Mouse (Mus musculus) gastrocnemius, postnatal 25 days (tissue): ENCODE results near the gene Gm45711. TPM values are rescaled to one million over a fixed set of nuclear protein-coding genes. Genes with fewer than 3 reads are reported as not detected.
"Not testable (repeated sequence)": the region's sequence is repeated elsewhere in the genome, so short reads cannot be mapped to it uniquely, and the experiment has no call there.

Experiments
- DNase-seq: peaks from one replicate; pipeline ENCODE4 v3.0.0; 2022
- total RNA-seq, 2 experiments: library from RNA; stranded (reverse); gene quantifications; 1 replicate in 1 of 2; 2 replicates in 1 of 2; pipeline ENCODE4 v1.2.3; 2021

The Gm45711 gene
- total RNA-seq, 2 experiments from 2014 or later = not detected

DNA sequence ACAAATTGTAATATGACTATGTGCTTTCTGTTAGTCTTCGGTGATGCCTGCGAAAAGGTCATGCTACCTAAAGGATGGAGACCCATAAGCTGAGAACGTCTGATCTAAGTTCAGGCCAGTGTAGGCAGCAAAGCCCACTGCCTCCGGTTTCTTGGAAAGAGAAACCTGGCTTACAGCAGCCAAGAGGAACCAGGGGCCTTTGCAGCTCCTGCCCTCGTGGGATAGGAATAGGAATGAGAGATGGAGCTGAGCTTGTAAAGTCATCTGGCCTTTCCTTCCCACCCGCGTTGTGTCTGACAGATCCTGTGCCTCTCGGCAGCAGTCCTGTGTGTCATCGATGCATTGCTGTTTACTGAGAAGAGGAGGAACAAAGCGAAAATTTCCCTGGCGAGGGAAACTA, 11.4 kb upstream of the Gm45711 start, which contains the start of gene Gm11020:
Gene Gm11020, plus strand, starts transcription at position 301 of the 400 bp plus-strand sequence.
- DNase-seq = not testable (repeated sequence)

GRCm38 (mm10) chr8:104313311-104313710, 3.4 kb upstream of the Gm45711 start:
- no peak for DNase-seq

DNA sequence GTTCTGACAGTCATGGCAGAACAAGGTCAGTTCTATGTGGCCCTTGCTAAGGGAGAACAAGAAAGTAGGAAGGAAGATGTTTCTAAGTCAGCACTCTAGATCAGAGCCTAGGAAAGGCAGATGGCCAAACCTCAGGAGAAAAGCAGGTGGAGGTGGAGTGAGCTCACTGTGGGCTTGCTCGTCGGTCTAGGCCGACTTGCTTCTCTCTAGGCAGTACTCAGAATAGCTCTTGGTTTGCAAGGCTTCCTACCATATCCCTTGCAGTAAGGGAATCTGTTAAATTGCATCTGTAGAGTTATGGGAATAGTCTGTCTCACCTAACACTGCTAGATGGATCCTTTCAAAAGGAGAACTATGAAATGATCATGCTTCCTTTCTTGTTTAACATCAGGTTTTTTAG, 2.1 kb upstream of the Gm45711 start:
- not testable (repeated sequence) for DNase-seq

DNA sequence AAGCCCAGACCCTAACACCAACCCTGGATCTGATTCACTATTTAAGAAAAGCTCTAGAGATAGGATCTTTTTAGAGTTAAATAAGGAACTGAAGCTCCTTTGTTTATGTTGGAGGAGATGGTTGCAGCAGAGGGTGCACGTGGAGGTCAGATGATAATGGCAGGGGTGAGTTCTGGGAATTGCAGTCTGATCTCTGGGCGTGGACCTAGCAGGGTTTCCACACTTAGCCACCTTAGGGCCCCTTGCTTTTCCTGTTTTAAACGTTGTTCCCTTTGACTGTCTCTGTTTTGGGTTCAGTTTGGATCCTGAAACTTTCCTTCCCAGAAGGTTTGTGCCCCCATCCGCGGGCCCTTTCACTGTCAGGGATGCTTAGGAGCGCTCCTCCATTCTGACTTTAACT, 1.5 kb downstream of the Gm45711 start:
- not testable (repeated sequence) for DNase-seq

DNA sequence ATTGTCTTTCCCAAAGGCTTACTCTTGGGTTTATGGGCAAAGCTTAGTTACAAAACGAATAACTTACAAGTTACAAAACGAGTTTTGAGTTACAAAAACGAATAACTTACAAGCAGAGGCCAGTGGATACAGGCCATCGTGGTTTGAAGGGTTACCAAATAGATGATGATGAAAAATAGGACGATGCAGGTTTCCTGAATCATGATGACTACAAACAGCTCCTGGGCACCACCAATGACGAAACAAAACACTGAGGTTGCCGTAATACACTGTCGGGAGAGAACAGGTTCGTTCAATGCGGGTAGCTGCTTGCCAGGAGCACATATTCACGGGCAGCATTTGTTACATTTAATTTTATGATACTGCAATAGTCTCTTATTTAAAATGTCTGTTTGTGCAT, 4.9 kb downstream of the Gm45711 start:
- DNase-seq = no peak

DNA sequence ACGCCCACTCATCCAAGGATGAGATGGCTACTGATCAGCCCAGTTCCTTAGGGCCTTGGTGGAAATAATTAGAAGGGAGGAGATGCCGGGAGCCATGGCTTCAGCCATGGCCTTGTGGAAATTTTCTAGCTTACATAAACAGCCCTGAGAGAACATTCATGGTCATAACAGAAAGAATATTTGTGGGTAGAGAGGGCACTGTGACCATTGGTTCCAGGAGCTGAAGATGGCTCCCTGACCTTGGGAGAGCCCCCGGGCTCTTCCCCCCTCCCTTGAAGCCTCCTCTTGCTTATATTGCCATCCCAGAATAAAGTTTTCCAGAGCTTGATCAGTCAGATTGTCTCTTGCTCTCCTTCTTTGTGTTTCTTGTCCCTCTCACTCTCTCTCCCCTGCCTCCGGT, 7.3 kb downstream of the Gm45711 start:
- DNase-seq = not testable (repeated sequence)

DNA sequence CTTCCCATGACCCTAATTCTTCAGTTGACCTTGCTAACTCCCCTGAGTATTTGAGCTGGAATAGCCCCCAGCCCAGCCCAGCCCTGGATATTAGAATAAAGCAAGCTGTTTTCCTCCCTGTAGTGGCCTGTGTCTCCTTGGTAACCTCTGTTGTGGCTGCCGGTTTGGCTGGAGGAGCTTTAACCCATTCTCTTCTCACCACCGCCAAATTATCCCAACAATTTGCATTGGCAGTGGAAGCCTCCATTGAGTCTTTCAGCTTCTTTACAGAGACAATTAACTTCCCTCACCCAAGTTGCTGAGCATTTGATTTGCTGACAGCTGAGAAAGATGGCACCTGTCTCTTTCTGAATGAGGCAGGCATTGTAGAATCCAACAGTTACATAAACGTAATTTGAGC, 8.3 kb downstream of the Gm45711 start:
- peak; percentile 8 for DNase-seq

GRCm38 (mm10) chr8:104294396-104294795, 15.5 kb downstream of the Gm45711 start:
- DNase-seq = no peak

GRCm38 (mm10) chr8:104293081-104293480, 16.8 kb downstream of the Gm45711 start, which contains the start of gene Cmtm2a:
Gene Cmtm2a (minus strand): TSS chr8:104293181.
- not testable (repeated sequence) for DNase-seq

- no peak for DNase-seq
Measured at GRCm38 (mm10) chr8:104268937-104269440, 40.9 kb downstream of the Gm45711 start.

DNA sequence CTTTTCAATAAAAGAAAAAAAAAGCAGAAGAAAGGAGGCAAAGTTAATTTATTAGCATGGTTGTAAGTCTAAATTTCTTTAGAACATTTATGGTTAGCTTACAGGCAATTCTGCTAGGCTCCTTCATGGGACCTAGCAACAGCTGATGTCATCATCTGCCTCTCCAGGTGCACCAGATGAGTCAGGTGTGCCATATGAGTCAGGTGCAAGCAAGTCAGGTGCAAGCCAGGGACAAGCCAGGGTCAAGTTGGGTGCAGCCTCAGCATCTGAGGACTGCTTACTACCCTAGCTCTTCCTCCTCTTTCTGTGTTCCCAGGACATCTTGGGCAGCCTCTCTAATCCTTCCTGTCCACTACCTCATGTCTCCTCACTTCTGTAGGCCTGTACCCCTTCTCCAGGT, 41.5 kb downstream of the Gm45711 start:
- no peak for DNase-seq

- DNase-seq = not testable (repeated sequence)
Measured at GRCm38 (mm10) chr8:104264271-104264935, 45.5 kb downstream of the Gm45711 start.

DNA sequence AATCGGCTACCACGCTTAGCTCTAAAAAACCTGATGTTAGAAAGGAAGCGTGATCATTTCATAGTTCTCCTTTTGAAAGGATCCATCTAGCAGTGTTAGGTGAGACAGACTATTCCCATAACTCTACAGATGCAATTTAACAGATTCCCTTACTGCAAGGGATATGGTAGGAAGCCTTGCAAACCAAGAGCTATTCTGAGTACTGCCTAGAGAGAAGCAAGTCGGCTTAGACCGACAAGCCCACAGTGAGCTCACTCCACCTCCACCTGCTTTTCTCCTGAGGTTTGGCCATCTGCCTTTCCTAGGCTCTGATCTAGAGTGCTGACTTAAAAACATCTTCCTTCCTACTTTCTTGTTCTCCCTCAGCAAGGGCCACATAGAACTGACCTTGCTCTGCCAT, 48.1 kb downstream of the Gm45711 start:
- not testable (repeated sequence) for DNase-seq

DNA sequence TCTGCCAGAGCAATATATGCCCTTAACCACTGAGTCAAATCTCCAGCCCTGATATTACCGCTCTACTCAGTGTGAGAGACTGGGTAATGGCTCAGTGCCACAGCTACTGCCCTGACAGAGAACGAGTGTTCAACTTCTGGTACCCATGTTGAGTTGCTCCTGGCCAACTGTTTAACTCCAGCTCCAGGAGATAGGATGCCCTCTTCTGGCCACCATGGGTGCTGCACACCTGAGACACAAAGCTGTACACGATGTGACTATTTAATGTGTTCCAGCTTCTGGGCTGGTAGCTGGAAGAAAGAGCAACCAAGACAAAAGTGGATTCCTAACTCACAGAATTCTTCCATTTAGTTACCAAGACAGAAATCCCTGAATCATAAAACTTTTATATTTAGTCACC, 56.9 kb downstream of the Gm45711 start:
- DNase-seq = no peak

GRCm38 (mm10) chr8:104251461-104251860, 58.4 kb downstream of the Gm45711 start:
- DNase-seq = peak; percentile 2

DNA sequence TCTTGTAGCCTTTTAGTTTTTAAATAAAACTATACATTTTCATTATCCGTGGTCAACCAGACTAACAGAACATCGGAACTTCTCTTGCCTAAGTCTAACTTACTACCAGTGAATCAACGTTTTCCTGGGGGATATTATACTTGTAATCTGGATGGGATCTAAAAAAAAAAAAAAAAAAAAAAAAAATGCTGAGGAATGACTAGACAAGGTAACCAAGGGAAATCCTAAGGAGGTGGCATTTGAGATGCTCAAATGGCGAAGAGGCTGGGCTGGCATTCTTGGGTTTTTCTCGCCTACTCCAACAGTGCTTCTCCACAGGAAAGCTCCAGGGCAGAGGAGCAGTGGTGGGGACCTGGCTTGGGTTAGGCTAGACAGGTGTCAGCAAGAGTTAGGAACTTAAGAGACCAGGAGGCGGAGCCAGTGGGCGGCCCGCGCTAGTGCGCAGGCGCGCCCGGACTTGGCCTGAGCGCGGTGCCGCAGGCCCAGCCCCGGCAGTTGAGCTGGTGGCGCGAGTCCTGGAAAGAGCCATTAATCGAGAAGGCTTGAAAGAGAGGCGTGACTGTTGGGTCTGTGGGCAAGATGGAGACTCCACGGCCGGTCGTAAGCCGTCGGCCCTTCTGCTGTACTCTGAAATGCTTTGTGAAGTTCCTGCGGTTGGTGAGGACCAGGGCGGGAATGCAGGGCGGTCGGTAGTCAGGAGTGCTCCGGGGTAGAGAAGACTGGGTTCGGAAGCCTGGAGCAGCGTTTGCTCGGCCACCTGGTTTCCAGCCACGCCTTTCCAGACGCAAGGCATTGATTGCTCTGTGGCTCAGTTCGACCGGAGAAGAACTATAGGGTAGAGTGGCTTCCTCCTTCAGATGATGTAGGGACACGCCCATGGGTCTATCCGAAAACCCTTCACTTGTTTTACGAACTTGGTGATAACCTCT, 59.2 kb downstream of the Gm45711 start, which contains the start of gene Cklf:
Gene Cklf, plus strand, starts transcription at position 423 of the 929 bp plus-strand sequence.
- DNase-seq = peak; percentile 81

GRCm38 (mm10) chr8:104249442-104249996, 60.4 kb downstream of the Gm45711 start:
- no peak for DNase-seq

GRCm38 (mm10) chr8:104248276-104248675, 61.6 kb downstream of the Gm45711 start, which contains the start of gene Tk2:
Gene Tk2 (minus strand): TSS chr8:104248558.
- peak; percentile 82 for DNase-seq

DNA sequence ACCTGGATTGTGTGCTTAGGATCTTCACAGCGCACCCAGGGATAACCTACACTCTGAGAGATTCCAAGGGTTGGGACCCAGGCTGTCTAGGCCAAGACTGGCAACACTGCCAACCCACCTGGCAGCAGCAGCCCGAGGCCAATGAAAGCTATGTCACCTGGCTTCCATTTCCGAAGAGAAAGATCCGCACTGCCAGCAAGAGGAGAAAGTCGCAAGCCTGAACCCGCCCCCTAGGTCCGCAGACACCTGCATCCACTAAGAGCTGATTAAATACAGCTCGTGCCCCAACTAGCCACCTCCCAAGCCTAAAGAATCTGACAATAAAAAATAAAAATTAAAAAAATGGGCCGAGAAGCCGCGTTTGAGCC, 62.0 kb downstream of the Gm45711 start:
- no peak for DNase-seq

DNA sequence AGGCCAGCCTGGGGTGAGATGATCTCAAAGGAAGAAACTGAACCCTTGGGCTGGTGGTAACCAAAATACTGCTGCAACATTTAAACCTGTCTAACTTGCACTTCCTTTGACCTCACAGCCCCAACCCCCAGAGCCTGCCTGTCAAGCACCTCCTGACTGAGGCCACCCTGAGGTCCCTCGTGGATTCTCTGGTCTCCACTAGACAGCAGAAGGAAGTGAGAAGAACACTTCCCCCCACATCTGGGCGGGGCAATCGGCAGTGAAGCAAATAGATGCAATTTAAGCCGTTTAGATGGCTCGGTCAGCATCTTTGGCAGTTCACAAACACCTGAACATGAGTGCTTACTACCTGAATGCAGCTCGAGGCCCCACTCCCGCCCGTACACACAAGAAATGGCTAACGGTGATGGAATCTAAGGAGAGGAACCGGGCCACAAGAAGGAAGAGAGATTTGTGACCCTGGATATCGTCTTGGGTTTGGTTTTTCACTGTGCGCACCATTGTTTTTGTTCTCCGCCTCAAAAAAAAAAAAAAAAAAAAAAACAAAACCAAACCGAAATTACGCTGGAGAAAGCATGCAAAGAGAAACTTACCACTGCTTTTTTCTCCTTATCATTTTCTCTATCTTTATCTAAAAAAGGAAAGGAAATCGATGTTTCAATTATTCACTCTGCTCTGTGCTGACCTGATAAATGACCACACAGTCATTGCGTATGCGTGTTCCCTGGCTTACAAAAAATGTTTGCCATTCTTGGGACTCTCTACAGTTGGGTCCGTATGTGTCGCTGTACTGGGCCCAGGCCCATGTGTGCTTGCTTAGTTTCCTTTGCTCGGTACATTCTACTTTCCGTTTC, 62.6 kb downstream of the Gm45711 start:
- no peak for DNase-seq

- no peak for DNase-seq
Measured at GRCm38 (mm10) chr8:104246621-104247020, 63.3 kb downstream of the Gm45711 start.
